Mouse (Mus musculus): ENCODE data around the gene Srsf9.

GRCm38 (mm10) chr5:115341314-115342165, 14.6 kb downstream of the Srsf9 start:
- TF ChIP-seq CHD2 (IDR thresholded peaks at IDR 0.05; ENCODE audit: low read depth, low read length) (no peak), MAFK (IDR thresholded peaks at IDR 0.05; ENCODE audit: insufficient read depth, low read depth, low read length) (0 out of 2 replicates have a peak, but pooled peaks have one; percentile 1), ZNF384 (IDR thresholded peaks at IDR 0.05; ENCODE audit: low read depth, low read length) (peak; percentile 40; the same call in 1 of the 2 replicates), ZC3H11A (IDR thresholded peaks at IDR 0.05; ENCODE audit: borderline replicate concordance, low read depth, low read length) (no peak), HCFC1 (IDR thresholded peaks at IDR 0.05; ENCODE audit: borderline replicate concordance, insufficient read depth, low read length) (no peak; the same call in 1 of the 2 replicates)

Data from ES-E14 (cell line).